Mouse (Mus musculus): ENCODE results near the gene Adamtsl1.

DNA sequence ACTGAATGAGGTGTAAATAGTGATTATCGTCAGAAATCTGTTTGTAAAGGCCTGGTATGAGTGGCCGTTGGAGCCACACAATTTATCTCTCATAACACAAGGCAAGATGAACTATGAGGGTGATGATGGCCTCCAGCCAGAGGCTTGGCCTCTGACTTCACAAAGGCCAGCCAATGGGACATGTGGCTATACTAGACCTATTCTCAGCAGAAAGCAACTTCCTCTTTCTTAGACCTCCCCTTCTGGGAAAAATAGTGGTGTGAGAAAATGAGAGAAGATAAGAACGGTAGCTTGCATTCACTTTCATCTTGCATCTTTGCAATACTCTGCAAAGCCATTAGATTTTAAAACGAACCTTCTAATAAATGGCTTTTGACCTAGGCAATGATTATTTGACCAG is 439.6 kb downstream of the Adamtsl1 start:
- TF ChIP-seq CTCF (conservative IDR thresholded peaks at IDR 0.05; ENCODE audit: insufficient read depth, insufficient read length, low read depth, low read length) (no peak), POLR2A (IDR thresholded peaks at IDR 0.05; ENCODE audit: low read depth, low read length) (no peak)

Measured in kidney, adult 2 months (tissue).